Mouse (Mus musculus) neutrophil, adult 5-6 weeks (primary cell): ENCODE data around the gene Tspan8. TPM values are rescaled to one million over a fixed set of nuclear protein-coding genes. Genes with fewer than 3 reads are reported as not detected.

Experiments used
- ATAC-seq: fragments of 151-379, 151-347 bp; 2 replicates; pipeline ENCODE4 v1.8.0; 2017; ENCODE audit warnings: mild to moderate bottlenecking, moderate TSS enrichment; ENCODE audit not compliant: insufficient number of reproducible peaks, poor library complexity, low FRiP score, severe bottlenecking; ENCODE audit errors: extremely low read depth
- total RNA-seq: library from RNA; stranded (forward); fragments of 200-1000 nt; gene quantifications from 2 replicates; pipeline ENCODE4 v1.2.3, GENCODE M21; 2017

Gene Tspan8
- total RNA-seq, 1 experiment from 2014 or later: 0.93 TPM

DNA sequence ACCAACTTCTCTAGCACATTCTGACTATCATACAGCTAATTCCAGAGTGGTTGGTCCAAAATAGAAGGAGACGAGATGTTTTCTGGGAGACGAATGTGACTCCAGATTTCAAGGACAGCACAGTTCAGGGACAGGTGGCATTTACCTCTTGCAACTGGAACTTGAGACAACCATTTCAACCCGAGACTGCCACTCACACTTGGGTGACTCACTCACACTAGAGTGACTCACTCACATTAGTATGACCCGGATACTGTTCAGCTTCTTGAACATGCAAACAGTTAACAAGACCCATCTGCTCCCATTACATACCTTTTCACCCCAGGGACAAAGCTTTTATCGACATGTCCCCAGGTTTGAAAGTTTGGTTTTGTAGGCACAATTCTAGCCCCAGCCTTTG lies 12.2 kb downstream of the Tspan8 start:
- no peak for ATAC-seq

GRCm38 (mm10) chr10:115829696-115830095 lies 13.1 kb downstream of the Tspan8 start:
- ATAC-seq: no peak

DNA sequence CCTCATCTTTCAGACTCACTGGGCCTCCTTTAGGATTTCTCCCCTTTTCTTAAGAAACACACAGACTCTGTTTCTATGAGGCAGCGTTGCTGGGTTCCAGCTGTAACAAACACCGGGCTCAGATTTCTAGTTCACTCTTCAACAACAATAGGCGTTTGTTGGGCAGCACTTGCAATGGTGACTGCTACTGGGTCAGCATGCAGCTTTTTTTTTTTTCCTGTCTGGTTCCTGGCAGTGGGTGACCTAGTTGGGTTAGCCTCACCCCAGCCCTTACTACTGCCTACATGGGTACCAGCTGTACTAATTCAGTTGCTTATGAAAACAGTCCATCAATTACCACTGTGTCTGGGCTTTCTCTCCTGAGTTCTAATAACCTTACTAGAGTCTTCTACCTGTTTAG lies 14.1 kb downstream of the Tspan8 start:
- no peak for ATAC-seq

DNA sequence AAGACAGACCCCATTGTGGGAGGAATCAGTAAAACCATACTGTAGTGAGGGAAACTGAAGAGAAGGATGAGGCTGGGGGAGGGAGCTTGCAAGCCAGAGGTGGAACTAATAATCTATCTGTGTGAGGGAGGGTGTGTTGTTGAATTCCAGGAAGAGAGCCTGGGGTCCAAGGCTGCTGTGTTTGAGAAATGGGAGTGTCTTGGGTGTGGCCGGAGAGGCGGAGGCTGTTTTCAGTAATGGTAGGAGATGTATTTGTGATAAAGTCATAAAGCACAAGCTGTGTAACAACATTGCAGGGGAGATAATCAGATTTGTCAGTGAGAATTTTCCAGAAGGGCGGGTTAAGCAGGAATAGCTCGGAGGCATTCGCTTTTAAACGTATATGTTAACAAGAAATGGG lies 17.4 kb downstream of the Tspan8 start:
- ATAC-seq: no peak

DNA sequence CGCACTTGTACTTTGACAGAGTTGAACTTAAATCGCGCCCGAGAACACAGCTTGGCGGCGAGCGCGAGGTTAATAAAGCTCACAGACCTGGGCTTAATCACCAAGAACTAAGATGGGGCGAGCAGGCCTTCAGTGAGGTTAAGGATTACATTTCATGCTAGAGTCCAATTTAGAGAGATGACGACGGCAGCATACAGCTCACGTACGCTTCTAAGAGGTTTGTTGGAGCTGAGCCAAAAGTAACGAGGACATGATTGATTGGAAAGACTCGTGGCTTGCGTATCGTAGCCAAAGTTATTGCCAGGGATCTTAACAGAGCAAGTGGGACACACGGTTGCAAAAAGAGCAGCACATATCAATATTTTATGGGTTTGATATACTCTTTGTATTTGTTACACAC lies 30.3 kb downstream of the Tspan8 start:
- no peak for ATAC-seq

DNA sequence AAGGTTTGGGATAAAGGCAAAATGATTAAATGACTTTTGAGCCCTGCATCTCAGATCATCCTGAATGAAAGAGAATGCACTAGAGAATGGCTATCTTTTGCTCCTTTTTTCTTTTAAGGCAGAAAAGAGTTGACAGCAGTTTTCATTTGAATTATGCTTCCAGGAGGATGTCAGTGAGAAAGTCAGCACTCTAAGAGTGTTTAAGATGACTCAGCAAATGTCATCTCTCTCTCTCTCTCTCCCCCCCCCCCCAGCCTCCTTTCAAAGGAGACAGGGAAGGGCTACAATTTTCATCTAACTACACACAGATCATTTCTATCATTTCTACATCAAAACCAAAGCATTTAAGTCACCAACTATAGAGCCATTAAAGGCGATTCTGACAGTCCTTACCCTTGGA lies 31.9 kb downstream of the Tspan8 start:
- no peak for ATAC-seq

- ATAC-seq: no peak
These were observed 43.7 kb downstream of the Tspan8 start for GRCm38 (mm10) chr10:115860210-115860880.

DNA sequence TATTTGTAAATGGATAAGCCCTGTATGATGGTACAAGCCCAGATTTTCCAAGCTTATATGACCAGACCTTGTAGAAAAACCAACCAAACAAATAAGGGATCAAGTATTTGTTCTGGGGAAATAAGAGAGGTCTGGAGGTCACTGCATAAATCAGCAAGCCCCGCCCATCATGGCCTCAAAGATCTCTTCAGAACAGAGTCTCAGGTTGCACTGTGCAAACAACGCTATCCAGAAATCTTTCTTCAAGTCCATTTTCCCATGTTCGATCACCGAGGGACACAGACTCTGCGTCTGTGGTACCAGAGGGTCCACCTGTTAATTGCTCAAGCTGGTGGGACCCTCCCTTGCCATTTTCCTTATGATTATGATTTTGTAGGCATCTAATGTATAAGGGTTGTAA lies 45.3 kb downstream of the Tspan8 start:
- ATAC-seq: no peak

DNA sequence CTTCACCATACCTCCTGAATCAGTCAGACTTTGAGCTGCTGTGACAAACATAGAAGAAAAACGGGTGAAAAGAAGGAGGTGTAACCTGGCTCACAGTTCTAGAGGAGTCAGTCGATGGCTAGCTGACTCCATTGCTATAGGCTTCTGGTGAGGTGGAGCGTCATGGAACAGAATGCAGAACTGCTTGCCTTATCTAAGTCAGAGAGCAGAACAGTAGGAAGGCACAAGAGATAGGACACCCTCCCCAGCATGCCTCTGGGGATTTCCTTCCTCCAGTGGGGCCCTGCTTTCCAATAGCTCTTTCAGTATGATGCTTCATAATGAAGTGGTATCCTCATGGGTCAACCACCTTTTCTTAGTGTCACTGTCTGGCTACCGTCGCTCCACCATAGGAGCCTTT lies 66.1 kb downstream of the Tspan8 start:
- ATAC-seq: no peak

DNA sequence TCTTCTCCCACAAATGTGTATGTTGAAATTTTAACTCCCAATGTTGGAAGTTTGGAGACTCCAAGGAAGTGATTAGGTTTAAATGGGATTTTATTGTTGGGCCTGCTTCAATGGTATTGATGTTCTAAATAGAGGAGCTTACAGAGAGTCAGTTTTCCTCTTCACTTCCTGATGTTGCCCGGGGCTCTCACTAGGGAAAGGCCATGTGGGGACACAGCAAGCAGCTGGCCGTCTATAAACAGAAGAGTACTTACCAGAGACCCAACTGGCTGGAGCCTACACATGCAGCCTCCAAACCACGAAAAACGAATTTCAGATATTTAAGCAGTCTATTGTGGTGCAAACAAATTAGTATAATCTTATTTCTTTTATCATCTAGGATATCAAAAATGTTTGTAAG lies 75.3 kb downstream of the Tspan8 start:
- no peak for ATAC-seq

DNA sequence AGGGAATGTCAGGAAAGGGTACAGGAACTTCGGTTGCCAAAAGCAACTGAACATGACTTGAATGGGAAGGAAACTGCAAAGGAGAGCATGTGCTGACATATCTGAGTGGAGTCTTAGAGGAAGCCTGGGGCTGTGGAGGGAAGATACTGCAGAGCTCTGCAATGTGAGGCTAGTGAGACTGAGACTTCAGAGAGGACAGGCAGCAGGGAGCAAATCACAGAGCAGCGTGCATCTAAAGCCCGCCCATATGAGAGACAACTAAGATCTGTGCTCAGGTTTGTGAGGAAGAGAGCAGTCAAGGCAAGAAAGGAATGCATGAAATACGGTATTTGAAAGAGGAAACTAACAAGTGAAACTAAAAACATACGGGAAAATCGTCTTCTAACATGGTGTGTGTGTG lies 76.3 kb downstream of the Tspan8 start:
- no peak for ATAC-seq

DNA sequence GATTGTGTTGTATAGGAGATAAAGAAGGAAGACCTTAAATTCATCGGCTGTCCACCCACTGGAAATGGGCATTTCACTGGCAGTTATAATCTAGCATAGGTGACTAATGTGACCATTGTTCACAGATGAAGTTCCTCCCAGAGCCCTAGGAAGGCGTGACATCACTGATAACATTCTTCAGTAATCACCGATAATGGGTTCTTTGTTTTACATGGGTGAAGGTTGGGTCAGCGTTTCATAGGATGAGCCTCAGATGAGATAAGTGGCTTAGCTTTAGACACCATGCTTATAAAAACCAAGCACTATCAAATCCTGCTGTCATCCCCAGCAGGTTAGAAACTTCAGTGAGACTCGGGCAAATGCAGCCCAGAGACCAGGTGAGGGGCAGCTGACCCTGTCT lies 77.4 kb downstream of the Tspan8 start:
- no peak for ATAC-seq

DNA sequence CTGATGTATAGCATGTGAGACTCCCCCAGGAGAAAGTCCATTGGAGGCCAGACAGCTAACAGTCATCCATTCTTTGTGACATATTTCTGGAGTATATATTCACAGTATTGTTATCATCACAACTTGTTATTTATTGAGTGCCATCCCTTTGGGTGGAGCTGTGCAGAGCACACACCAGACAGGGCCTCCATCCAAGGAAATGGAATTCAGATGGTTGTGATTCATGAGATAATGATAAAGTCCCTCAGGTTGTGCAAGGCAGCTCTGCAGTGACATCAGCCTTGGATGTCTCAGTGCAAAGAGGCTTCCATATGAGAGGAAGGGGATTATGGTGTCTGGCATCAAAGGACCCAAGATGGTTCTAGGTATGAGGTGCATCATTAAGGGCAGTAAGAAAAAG lies 80.1 kb downstream of the Tspan8 start:
- no peak for ATAC-seq

DNA sequence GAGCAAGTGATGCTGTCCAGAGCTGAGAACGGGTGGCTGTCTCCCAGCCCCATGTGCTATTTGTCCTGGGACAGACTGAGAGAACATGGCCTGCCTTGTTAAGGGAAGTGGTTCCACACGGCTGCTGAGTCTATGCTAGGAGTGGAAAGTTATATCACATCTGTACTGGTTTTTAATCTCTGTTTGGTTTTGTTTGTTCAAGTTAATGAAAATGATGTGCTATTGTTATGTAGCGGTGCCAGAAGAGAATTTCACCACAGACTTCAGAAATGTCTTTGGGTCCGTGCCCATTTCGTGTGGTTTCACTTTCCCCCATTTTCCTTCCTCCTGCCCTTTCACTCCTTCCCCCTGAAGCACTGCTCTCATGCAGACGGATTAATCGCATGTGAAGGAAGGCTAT lies 80.6 kb downstream of the Tspan8 start:
- ATAC-seq: no peak

Other genes starting within 250 kb of the Tspan8 start
- gene A930009A15Rik, start 246.8 kb upstream of the Tspan8 start, total RNA-seq: not detected in 2 replicates
- 0.70 and 1.6 TPM in 2 replicates for gene Lgr5, start 229.1 kb upstream of the Tspan8 start, total RNA-seq
- not detected in 2 replicates for gene Ptprr, start 201.4 kb downstream of the Tspan8 start, total RNA-seq